Mouse (Mus musculus) spleen, postnatal 0 days (tissue): ENCODE measurements around the gene Pgap1. TPM values are rescaled to one million over a fixed set of nuclear protein-coding genes. Genes with fewer than 3 reads are reported as not detected.

Experiments used
- polyA plus RNA-seq: library from polyadenylated mRNA; unstranded; fragments of >200 nt; fragmentation: Nextera tagmentation; extraction: Ambion mirVana; gene quantifications from 2 replicates; pipeline ENCODE4 v1.2.1, GENCODE M21; 2015

The Pgap1 gene
- 1.1 and 1.2 TPM in 2 replicates for polyA plus RNA-seq

DNA sequence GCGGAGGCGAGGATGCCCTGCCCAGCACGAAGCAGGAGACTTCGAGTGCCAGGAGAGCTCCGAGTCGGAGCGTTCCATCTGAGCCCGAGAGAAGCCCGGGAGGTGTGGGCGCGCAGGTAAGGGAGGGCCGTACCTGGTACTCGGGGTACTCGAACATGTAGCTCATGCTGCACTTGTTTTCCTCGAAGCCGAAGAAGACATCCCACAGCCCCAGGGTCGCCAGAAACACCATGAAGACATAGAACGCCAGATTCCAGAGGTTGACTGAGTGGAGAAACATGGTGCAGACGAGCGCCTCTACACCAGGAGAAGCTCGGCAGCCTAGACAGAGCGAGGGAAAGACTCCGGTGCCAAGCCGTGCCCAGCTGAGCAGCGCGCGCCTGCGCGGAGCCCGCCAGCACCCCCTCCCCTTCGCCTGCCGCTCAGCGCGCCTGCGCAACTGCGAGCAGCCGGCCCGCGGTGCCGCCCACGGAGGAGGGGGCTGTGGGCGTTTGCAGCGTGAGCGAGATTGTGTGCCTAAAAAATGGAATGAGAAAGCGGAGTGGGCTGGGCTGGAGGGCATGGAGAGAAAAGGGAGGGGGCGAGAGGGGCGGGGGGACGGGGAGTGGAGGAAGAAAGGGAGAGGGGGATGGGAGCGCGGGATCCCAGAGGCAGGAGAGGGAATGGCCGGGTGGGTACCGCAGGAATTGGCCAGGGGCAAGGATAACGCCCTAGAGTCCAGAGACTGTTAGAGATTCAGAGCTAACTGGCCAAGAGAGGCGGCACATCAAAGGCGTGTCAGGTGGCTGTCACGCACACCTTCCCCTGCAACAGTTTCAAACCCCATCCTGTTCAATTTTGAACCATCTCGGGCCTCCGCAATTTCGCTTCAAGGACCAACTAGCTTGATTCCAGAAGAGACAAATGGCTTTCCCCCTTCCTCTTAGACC, at the start of gene Pgap1:
TSS of gene Pgap1 (minus strand) at position 384 of the 929 bp plus-strand sequence.

DNA sequence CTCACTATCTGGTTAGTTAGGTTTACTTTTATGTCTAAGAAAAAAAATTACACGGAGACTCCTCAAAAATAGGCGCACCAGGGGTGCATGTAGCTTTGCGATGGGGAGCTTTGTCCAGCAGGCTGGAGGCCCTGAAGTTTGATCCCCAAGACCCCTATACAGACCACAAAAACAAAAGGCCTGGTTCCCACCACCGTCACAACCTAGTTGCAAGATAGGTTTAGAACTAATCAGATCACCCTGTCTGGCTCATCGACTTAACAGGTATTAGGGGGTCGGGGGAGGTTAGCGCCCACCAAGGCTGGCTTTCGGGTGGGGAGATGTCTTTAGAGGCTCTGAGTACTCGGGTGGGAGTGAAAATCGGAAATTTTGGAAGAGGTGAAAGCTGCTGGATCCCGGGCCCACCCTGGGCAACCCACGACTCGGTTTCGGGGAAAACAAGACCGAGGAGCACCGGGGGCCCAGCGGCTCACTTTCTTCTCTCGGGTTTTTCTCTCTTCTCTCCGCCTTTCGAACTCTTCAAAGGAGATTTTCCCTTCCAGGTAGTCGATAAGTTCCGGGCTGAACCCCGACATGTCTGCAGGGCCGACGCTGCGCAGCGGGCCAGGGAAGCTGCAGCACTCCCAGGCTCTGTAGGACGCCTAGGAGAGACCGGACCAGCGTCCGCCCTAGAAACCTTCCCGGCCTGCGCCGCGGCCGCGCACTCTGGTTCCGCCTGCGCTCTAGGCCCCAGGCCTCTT, 119.0 kb downstream of the Pgap1 start, which contains the start of gene Gtf3c3:
TSS of gene Gtf3c3 (minus strand) at position 632 of the 740 bp plus-strand sequence.

Other genes with a start within 250 kb of the Pgap1 start
- gene Gtf3c3, start 118.7 kb downstream of the Pgap1 start, polyA plus RNA-seq: 7.9 and 8.4 TPM in 2 replicates